Mouse (Mus musculus) 416B (cell line): ENCODE data around the gene Hs1bp3.

Experiments used
- DNase-seq: peaks from one replicate; pipeline ENCODE4 v3.0.0; 2011; ENCODE audit warnings: low read depth

The Hs1bp3 gene

DNA sequence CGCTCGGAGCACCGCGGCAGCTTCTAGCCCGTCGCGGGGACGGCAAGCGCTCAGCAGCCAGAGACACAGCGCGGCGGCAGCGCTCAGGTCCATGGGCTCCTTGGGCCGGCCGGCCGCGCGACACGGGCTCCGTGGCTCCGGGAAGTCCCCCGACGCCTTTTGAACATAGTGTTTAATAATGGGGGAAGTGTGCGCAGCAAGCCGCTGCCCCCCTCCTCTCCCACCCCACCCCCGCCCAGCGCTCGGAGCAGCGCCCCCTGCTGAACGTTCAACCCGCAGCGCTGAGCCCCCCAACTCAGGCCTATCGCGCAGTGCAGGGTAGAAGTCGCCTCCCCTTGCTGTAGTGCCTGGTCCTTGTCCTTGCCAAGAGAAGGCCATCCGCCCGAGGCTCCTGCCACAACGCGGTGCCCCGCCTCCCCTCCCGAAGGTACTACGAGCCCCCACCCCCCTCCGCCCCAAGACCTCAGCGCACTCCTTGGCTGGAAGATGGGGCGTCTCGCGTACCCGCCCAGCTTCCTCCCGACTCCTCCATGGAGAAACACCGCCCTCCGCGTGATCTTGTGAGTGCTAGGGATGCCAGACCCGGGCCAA is 11.3 kb upstream of the Hs1bp3 start, which contains the start of gene Gdf7:
Gene Gdf7 (minus strand): TSS at position 114 of the 591 bp plus-strand sequence.
- DNase-seq = no peak

GRCm38 (mm10) chr12:8305258-8305657 is 8.0 kb upstream of the Hs1bp3 start:
- DNase-seq = no peak

DNA sequence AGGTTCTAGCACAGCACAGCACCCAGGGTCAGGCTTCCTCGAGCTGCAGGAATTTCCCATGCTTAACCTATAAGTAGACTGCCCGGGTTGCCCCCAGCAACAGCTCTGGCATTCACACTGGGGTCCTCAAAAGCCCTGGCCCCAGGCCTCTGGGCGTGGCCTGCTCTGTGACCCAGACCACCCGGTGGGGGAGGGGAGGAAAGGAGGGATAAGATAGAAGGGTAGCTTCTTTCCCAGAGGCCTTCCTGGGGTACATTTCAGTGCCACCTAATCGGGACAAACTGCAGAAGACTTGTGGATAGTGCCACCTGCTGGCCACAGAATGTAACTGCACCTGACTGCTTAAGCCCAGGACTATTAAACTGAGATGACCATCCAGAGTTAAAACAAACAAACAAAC is 6.8 kb upstream of the Hs1bp3 start:
- DNase-seq = peak; percentile 77

GRCm38 (mm10) chr12:8306910-8307309 is 6.3 kb upstream of the Hs1bp3 start:
- peak; percentile 63 for DNase-seq

GRCm38 (mm10) chr12:8310992-8311391 is 2.2 kb upstream of the Hs1bp3 start:
- no peak for DNase-seq

DNA sequence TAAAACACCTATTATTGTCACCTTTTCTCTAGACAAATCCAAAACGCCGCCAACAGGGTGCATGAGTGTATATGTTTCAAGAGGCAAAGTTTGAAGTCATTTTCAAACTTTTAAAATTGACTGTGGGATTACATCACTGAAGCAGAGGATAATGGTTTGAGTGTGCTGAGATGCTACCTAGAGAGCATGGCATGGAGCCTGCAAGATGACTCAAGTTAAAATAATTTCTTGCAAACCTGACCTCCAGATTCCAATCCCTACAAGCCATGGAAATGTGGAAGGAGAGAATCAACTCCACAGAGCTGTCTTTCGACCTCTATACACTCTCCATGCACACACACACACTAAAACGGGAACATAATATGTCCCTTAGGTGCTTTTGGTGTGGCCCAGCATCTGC is 966 bp upstream of the Hs1bp3 start:
- DNase-seq = no peak

DNA sequence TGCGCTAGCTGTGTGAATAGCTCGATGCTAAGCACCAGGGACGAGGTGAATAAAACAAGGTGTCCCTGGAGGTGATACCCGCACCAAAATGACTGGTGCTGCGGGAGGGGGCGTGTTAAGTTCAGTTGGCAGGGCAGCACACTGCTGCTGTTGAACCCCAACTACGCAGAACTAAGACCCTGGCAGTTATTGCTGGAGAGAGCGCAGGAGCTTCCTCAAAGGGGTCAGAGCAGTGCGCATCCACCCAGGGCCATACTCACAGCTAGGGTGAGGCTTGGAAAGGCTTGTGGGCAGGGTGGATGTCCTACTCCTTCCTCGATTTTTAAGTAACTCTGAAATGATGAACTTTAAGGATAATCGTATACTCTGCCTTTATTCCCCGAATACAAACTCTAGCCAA is 541 bp downstream of the Hs1bp3 start:
- no peak for DNase-seq

GRCm38 (mm10) chr12:8316541-8316940 is 3.3 kb downstream of the Hs1bp3 start:
- DNase-seq = peak; percentile 39

DNA sequence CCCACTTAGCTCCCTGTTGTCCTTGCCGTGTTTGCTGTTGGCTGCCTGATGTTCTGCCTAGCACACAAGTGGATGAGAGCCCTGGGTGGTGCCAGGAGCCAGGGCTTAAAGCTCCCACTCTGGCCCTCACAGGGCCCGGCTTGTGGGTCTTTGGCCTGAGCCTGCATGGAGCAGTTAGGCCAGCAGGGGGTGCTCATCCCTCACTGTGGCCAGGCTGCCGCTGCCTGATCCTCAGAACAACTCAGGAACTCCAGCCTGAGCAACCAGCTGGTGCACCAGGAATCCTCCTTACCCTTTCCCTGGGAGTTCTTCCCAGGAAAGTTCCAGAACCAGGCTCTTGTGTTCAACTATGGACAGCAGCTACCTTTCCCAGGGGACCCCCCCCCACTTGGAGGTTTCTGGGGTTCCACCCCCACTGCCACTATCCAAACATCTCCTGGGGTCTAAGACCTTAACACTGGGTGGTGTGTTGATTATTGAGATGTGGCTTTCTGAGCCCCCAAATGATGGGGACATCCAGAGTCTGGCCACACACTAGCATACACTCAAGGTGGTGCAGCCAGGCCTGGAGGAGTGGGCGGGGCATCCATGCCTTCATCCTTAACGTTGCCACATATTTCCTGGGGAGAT is 7.0 kb downstream of the Hs1bp3 start:
- DNase-seq = peak; percentile 59

DNA sequence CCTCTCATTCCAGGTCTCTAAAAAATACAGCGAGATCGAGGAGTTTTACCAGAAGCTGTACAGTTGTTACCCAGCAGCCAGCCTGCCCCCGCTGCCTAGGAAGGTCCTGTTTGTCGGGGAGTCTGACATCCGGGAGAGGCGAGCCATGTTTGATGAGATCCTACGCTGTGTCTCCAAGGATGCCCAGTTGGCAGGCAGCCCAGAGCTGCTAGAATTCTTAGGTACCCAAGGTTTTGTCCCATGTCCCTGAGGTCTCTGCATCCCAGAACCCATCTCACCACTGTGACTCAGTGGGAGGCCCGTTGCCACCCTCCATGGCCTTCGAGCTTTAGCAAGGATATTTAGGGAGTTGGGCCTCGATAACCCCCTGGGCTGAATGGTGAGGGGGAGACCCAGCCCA is 8.3 kb downstream of the Hs1bp3 start:
- no peak for DNase-seq

DNA sequence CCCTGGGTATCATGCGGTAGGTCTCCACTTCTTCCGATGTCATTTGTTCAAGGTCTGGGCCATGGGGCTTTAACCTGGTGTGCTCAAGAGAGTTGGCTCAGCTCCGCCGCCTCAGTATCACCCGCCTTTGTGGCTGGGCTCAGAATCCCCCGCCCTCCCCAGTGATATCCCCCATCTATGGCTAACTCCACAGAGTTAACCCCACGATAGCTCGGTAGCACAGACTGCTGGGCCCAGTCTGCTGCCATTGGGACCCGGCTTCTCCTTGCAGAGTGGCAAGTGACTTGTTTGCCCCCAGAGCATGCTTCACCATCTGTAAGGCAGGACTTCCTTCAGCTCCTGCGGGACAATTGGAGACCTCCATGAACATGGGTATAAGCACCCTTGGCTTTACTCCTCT is 10.9 kb downstream of the Hs1bp3 start:
- DNase-seq = no peak

DNA sequence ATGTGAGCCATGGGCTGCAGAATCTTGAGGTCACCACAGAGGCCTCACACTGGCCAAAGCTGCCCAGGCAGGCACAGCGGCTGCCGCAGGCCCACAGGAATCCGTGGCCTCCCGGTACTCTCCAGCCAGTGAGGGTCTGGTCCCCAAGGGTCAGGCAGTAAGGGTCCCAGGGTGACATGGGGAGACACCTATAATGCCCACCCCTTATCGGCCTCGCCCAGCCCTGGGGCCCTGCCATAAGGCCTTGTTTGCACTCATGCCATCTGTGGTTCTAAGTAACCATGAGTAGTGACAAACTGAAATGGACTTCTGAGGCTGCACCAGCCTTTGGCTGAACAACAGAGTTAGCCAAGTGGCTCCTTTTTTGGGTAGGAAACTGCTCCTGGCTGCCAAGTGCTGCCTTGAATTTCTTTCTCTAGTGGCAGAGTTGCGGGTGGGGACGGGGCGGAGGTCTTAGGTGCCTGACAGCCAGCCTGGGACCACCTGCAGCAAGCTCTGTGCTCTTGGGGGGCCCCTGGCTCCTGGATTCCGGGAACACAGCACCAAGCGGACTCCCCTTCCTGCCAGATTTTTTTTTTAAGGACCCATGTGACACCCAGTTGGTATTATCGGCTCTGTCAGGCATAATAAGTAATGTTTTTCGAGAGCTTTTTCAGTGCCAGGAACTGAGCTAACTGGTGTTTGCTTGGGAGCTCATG is 12.2 kb downstream of the Hs1bp3 start:
- DNase-seq = no peak

DNA sequence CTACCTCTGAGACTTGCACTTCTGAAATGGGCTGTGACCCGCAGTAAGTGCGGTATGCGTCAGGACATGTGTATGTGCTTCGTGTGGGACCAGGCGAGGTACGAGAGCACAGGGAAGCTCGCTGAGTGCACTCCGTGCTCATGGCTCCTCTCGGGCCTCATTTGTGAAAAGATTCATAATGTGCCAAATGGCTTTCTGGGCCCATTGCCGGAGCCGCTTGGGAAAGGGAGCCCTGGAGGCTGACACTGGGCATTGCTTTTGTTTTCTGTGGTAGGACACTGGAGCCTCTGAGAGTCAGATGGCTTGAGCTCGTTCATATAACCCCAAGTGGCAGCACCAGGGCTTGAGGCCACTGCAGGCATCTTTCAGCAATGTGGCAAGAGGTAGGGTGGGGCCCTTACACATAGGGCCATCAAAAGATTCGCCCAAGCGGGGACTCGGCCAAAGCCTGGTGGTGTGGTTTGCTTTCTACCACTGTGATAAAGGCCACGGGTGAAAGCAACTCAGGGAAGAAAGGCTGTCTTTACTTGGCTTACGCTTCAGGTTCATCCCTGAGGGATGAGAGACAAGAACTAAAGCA is 12.8 kb downstream of the Hs1bp3 start:
- DNase-seq = no peak

GRCm38 (mm10) chr12:8326825-8327674 is 13.8 kb downstream of the Hs1bp3 start:
- DNase-seq = peak; percentile 85

DNA sequence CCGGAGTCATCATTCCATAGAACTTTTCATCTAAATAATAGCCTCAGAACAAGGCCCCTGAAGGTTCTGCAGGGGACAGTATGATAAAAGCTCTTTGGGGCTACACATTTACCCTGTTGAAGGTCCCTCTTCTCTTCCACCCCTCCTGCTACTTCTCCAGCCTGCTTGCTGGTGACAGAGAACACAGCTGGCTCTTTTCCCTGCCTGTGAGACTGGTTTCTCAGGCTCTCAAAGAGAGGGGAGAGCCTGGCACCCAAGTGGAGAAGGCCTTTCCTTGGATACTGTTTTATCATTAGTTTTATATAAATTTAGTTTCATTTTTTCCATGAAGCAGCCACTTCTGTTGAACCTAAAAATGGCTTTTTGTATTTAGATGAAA is 14.4 kb downstream of the Hs1bp3 start:
- DNase-seq = no peak

DNA sequence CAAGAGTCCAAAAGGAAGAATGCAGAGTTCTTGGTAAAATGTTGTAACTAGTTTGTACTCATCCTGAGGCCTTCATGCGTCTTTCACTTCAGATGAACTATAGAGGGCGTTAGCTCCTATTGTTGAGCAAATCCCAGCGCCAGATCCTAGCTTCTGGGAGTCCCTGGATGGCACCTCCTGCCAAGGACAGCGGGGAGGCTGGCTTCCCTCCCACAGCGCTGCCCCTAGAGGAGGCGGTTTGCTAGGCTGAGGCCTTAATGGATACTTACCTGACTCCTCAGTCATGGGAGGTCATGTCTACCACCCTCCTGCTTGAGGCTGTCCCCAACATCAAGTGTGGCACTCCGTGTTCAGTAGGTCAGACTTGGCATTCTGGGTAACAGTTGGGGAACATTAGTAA is 16.0 kb downstream of the Hs1bp3 start:
- no peak for DNase-seq

- DNase-seq = no peak
Measured at GRCm38 (mm10) chr12:8331489-8332173, 18.4 kb downstream of the Hs1bp3 start.

DNA sequence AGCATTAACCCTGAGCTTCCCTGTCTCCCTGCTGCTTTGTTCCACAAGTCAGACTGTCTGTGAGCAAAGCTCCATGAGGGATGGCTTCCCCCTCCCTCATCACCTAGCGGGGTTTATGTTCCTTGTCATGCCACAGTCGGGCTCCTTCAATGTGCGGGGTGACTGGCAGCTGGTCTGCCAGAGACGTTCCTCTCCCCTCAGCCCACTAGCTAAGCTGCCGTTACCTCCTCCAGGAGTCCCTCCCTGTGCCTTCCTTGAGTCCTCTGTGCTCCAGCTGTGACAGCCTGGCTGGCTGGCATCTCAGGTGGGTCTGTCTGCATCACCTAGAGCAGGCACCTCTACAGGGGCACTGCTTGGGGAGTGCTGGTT is 18.9 kb downstream of the Hs1bp3 start:
- DNase-seq = no peak

GRCm38 (mm10) chr12:8333617-8334016 is 20.4 kb downstream of the Hs1bp3 start:
- no peak for DNase-seq

GRCm38 (mm10) chr12:8334261-8334660 is 21.0 kb downstream of the Hs1bp3 start:
- no peak for DNase-seq

- DNase-seq = peak; percentile 67
Measured at GRCm38 (mm10) chr12:8335503-8335902, 22.3 kb downstream of the Hs1bp3 start.
